Mouse (Mus musculus): Measurements from ENCODE around the gene Tert.
A peak's percentile ranks its signal among the peaks of the same experiment; 100 is the strongest.

Tert gene

GRCm38 (mm10) chr13:73626745-73627549 lies at the start of gene Tert:
Tert (plus strand) TSS chr13:73626911.
- DNase-seq (ENCODE audit: low read depth): peak; percentile 31

GRCm38 (mm10) chr13:73577277-73577676 lies 49.4 kb upstream of the Tert start:
- no peak for DNase-seq (ENCODE audit: low read depth)

DNA sequence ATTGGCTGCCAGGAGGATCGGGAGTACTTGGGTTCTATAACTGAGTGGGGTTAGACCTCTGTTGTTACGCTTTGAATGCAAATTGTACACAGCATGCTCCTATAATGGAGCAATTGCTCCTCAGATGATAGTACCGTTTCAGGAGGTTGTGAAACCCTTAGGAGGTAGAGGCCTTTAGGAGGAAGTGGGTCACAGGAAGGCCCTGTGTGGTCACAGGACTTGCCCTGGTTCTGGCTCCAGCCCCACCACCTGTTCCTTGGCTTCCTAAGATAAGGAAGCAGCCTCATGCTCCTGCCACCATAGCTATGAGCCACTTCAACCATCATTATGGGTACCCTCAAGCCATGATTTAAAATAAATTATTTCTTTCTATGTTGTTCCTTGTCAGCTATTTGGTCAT lies 35.2 kb upstream of the Tert start:
- no peak for DNase-seq (ENCODE audit: low read depth)

GRCm38 (mm10) chr13:73592546-73592945 lies 34.2 kb upstream of the Tert start:
- DNase-seq (ENCODE audit: low read depth): no peak

DNA sequence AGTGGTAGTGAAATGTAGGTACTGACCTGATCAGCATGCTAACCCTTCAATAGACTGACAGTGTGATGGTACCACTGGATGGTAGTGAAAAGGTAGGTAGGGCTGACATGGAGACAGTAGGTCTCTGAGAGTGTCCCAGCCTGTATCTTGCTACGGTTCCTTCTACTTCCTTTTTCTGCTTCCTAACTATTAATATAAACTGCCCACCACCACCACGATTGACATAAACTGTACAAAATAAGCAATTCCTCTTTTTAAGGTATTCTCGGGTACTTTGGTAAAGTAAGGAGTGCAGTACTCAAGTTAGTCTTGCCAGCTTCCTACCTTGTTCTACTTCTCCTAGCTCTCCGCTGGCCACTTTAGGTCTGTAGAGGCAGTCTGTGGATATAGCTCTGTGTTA lies 30.4 kb upstream of the Tert start:
- DNase-seq (ENCODE audit: low read depth): no peak

- DNase-seq (ENCODE audit: low read depth): no peak
Measured at GRCm38 (mm10) chr13:73600217-73600616, 26.5 kb upstream of the Tert start.

DNA sequence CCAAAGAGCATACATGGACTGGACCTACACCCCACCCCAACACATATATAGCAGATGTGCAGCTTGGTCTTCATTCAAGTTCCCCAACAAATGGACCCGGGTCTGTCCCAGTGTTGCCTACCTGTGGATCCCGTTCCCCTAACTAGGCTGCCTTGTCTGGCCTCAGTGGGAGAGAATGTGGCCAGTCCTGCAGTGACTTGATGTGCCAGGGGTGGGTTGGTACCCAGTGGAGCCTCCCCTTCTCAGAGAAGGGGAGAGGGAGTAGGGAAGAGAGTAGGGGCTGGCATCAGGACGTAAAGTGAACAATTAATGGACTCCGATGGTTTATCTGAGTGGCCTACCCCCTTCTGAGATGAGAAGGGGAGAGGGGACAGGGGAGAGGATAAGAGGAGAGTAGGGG lies 23.7 kb upstream of the Tert start:
- DNase-seq (ENCODE audit: low read depth): no peak

DNA sequence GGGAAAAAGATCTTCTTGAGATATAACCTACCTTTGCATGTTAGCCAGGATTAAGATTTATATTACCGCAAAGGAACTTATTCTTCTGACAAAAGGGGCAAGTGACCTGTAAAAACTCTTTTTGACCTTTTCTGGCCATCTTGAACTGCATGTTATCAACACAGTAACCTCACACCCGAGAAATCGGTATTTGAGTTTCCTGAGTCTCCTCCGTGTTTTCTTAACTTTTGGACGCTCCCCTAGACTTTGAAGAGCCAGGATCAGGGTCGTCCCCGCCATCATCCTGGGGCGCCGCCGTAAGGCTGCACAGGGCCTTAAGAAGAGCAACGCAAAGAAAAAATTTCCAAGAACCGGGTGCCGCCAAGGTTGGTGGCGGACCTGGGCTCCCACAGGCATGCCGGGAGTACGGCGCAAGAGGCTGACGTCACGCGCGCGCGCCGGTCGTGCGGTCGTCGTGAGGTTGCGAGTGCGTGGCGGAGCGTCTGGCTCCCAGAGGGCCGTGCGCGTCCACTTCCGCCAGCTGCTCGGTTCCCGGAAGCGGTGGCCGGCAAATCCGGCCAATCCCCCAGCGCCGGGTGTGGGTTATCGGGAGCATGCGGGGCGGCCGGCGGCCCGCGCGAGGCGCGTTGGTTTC lies 23.1 kb upstream of the Tert start, which contains the start of gene Clptm1l:
TSS of gene Clptm1l (plus strand) at position 485 of the 634 bp plus-strand sequence.
- peak; percentile 88 for DNase-seq (ENCODE audit: low read depth)

GRCm38 (mm10) chr13:73604156-73604957 lies 22.4 kb upstream of the Tert start:
- no peak for DNase-seq (ENCODE audit: low read depth)

- no peak for DNase-seq (ENCODE audit: low read depth)
Measured at GRCm38 (mm10) chr13:73618406-73618805, 8.3 kb upstream of the Tert start.

GRCm38 (mm10) chr13:73620637-73621036 lies 6.1 kb upstream of the Tert start:
- DNase-seq (ENCODE audit: low read depth): no peak

DNA sequence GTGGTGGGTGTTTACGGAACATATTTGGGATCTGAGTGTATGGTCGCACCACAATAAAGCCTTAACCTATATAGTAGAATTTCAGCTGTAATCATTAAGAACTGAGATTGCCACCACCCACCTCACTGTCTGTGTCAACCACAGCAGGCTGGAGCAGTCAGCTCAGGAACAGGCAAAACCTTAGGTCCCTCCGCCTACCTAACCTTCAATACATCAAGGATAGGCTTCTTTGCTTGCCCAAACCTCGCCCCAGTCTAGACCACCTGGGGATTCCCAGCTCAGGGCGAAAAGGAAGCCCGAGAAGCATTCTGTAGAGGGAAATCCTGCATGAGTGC lies 334 bp upstream of the Tert start:
- DNase-seq (ENCODE audit: low read depth): no peak

DNA sequence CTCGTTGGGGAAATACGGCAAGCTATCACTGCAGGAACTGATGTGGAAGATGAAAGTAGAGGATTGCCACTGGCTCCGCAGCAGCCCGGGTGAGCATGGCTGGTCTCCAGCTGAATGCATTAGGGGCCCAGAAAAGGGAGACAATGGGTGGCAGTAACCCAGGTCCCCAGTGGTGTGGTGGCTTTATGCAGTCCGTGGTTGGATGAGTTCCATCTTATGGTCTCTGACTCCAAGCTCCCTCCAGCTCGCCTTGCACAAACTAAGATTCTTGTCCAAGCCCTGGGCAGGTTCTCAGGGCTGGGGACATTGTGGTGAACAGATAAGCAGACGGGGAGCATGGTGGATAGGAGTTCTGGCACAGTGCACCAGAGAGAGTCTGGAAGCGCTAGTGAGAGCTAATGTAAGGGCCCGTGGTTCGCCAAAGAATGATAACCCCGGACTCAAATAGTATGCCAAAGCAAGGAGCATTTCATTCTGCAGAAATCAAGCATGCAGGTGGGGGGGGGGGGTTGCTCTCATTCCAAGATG lies 1.9 kb downstream of the Tert start:
- no peak for DNase-seq (ENCODE audit: low read depth)

DNA sequence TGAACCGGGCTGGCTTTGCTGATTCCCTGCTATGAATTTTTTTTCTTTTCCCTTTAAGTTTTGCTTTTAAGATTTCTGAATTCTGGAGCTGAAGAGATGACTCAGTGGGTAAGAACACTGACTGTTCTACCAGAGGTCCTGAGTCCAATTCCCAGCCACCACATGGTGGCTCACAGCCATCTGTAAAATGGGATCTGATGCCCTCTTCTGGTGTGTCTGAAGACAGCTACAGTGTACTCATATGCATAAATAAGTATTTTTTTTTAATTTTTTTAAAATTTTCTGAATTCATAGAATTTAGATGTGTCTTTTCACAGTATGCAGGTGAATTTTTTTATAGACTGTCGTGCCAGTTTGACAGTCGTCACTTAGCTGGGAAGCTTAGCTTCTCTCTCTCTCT lies 5.1 kb downstream of the Tert start:
- no peak for DNase-seq (ENCODE audit: low read depth)

- no peak for DNase-seq (ENCODE audit: low read depth)
Measured at GRCm38 (mm10) chr13:73637826-73638225, 11.1 kb downstream of the Tert start.

- no peak for DNase-seq (ENCODE audit: low read depth)
Measured at GRCm38 (mm10) chr13:73641296-73641695, 14.6 kb downstream of the Tert start.

DNA sequence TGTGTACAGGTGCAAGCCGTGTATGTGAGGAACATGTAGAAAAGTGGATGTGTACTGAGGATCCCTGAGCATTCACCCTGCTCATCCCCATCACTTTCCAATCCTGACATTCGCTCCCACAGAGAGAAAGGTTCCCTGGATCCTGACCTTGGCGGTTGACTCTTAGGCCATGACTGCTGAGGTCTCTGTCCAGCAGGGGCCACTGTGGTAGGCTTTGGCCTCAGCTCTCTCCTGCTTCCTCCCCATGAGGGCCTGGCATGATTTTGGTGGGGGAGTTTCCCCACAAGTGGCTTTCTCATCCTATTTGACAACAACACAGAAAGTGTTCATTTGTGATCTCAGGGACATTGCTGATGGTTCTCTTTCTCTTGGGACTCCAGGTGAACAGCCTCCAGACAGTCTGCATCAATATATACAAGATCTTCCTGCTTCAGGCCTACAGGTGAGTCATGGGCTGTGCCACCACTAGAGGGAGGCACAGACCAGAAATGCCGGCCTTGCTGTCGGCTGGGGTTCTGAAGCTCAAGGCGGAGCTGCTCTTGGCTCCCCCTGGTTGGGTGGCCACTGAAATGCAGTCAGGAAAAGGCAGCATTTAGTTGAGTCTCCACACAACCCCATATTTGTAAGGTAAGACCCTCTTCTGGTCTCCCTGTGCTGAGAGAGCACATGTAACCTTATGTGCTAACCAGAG lies 19.8 kb downstream of the Tert start:
- peak; percentile 36 for DNase-seq (ENCODE audit: low read depth)

GRCm38 (mm10) chr13:73653266-73653665 lies 26.6 kb downstream of the Tert start:
- DNase-seq (ENCODE audit: low read depth): no peak

- no peak for DNase-seq (ENCODE audit: low read depth)
Measured at GRCm38 (mm10) chr13:73654976-73655375, 28.3 kb downstream of the Tert start.

GRCm38 (mm10) chr13:73658953-73659352 lies 32.2 kb downstream of the Tert start:
- DNase-seq (ENCODE audit: low read depth): no peak

DNA sequence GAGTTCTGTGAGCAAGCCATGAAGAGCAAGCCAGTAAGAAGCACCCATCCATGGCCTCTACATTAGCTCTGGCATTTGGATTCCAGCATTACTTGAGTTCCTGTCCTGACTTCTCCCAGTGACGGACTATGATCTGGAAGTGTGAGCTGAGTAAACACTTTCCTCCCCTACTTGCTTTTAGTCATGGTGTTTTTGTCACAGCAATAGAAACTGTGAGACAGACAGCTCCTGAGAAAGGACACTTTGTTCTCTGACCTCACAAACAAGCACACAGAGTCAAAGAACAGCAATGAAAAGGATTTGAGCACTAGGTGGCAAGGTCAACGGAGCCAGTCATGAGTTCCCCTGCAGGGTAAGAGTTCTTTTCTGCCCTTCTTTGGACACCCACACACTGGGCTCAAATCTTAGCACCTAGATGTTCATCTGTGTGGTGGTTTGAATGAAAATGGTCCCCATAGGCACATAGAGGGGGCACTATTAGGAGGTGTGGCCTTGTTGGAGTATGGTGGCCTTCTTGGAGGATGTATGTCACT lies 33.5 kb downstream of the Tert start:
- no peak for DNase-seq (ENCODE audit: low read depth)

DNA sequence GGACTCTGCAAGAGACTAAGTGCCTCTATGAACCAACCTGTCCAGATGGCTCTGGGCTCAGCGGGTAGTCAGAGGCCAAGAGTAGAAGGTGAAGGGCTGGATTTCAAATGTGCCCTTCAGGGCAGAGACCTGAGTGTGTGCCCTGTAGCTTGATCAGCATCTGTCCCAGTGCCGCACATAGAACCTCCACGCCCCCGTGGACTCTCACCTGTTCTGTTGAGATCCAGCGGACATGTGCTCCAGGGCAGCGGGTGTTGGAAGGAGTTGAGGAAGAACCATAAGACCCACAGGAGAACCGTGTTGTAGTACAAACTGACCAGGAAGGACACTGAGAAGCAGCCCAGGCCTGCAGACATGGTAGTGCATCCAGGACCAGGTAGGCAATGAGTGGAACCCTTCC lies 48.5 kb downstream of the Tert start:
- DNase-seq (ENCODE audit: low read depth): no peak
